Mouse (Mus musculus): ENCODE results near the gene Btbd2.

The Btbd2 gene

DNA sequence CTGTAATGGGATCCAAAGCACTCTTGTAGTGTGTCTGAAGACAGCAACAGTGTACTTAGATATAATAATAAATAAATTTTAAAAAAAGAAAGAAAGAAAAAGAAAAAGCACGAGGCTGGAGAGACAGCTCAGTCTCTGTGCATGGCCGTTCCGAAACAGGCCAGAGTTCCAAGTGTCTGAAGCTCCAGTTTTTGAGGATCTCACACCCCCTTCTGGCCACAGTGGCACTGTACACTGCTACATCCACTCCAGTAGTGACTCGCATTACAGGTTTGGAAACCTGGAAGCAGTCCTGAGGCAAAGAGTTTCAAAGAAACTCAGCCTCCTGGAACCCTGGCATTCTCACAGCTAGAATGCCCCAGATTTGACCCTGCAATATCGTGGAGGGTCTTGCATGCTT is 31.0 kb upstream of the Btbd2 start:
- DNase-seq (ENCODE audit: low spot score) = no peak

DNA sequence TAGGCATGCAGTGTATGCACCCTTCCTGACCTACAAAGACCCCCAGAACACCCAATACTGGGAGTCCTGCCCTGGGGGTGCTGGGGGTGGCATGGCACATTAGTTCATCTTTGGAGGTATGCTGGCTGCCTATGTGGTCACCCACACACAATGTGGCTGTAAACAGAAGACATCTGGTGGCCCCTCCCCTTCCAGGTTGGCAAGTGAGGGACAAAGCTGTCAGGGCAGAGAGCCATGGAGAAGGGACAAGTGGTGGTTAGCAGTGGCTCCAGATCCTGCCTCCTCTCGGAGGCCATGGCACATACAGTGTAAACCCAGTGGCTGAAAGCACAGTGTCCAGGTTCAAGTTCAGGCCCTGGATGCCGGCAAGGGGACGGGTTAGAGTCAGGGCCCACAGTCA is 29.7 kb upstream of the Btbd2 start:
- DNase-seq (ENCODE audit: low spot score) = no peak

DNA sequence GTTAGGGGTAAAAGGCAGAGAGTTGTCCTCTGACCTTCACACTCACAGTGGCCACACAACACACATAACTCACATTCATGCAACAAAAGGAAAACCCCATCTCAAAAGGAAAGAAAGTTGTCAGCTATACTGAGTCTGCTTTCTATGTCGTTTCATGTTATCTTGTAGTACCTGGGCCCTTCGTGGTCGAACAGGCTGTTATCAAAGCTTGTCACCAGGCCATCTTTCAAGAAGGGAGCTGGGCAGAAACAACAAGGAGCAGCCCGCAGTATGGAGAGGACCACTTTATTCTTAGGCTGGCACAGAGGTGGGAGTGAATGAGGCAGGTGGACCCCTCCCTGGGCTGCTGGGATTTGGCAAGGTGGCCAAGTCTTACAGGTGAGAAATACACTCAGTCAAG is 28.1 kb upstream of the Btbd2 start:
- no peak for DNase-seq (ENCODE audit: low spot score)

DNA sequence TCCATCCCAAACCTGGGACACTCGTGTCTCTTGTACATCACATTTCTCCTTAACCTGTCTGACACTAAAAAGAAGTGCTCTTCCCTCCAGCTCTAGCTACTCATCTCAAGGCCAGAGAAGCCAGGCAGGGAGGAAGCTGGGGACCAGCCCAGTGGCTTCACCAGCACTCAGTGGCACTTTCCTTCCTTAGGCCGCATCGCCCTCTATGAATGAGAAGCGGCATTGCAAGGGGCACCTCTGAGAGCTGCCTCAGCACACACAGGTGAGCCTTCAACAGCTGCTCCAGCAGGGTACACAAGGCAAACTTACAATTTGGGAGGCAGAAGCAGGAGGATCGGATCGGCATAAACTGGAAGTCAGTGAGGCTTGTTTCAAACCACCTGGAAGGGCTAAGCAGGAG is 27.3 kb upstream of the Btbd2 start:
- no peak for DNase-seq (ENCODE audit: low spot score)

DNA sequence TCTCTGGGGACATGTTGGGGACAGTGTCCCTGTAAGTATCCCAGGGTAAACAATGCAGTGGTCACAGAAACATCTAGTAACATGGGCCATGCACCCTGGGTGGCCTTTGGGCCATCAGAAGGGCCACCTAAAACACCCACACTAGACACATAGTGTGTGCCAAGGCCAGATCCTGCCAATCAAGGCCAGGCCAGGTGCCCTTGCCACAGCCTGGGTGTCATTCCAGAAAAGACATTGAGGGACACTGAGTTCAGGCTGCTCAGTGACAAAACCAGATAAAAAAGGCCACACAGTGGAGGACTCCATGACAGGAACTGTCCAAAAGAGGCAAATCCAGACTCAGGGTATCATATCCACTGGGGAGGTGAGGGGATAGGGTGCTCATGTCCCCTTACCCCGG is 26.8 kb upstream of the Btbd2 start:
- DNase-seq (ENCODE audit: low spot score) = no peak

DNA sequence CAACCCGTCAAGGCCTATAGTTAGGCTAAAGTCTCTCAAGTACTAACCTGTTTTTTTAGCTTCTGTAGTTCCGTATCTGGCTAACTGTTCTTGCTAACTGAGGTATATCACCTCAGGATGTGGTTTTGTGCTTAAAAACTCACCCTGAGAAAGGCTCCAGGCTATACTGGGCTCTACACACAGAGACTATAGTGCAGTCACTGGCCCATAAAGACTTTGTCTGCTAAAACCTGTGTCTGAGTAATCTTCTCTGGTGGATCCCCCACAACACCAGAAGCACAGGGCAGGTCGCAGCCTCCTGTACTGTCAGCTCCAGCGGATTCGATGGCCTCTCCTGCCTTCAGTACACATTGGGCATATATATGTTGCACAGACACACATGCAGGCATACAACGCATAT is 25.1 kb upstream of the Btbd2 start:
- DNase-seq (ENCODE audit: low spot score) = no peak

DNA sequence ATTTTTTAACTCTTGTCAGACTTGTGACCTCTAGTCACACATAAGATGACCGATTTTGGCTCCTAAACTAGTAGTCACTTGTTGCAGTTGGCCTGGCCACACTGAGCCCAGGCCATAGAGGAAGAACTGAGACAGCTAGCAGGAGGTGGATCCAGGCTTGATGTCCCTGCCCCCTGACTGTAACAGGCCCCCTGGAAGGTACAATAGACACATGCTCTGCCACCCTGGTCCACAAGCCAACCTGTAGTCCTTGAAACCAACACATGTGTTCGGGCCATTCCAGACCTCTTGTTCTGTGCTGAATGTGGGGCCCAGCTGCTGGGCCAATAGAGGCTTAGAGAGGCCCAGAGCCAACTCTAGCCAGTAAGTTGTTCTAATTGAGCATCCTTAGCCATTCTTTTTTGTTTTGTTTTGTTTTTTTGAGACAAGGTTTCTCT is 23.4 kb upstream of the Btbd2 start:
- DNase-seq (ENCODE audit: low spot score) = no peak

DNA sequence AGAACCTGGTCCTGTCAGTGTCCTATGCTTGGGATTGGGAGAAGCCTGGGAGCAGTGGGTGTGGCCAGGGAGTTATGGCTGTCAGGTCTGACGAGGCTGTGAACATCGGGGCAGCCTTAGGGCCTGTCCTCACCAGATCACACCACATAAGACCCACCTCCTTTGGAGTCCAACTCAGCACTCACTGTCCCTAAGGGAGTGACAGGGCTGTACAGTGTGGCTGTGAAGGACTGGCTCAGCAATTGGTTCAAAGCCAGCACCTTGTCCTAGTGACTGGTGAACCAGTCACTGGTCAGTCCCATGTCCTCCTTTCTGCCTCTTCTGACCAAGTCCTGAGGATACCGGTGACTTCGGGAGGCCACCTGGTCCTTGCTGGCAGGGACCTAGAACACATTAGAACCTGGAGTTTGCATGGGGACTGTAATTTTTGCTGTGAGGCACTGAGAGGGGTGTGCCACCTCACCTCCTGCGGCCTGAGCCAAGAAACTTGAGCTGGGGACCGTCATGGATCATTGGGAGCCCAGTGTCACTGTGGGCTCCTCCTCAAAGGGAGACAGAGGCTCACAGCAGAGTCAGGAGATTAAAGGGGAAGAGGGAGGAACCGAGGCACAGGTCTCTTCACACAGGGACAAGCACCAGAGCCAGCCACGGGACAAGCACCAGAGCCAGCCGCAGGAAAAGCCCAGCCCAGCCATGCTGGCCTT is 22.8 kb upstream of the Btbd2 start:
- no peak for DNase-seq (ENCODE audit: low spot score)

DNA sequence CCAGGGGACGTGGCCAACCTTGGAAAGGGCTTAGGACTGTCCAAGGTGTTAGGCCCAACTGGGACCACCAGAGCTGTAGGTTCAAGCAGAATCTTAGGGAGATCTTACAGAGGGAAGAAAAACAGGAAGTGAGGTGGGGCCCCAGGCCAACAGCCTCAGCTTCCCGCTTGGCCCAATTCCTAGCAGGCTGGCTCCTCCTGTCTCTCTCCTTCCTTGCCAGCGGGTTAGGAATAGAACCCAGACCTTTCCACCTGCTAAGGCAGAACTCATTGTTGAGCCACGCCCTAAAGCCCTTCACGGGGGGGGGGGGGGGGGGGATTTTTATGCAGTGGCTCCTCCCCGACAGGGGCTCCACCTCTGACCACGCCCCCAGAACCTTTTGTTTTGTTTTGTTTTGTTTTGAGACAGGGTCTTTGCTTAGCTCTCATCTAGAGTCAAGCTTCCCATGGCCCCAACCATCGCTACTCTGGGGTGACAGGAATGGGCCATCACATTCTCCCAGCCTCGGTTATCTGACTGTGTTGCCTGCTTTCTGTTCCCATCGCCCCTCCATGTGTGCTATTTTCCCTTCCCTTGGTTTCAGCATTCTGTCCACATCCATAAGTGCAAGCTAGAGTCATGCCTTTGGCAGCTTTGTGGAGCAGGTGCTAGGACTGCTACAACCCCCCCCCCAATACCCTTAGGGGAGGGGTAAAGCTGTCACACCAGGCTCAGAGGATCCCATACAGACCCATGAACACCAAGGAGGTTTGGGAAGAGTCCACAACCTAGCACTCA is 21.9 kb upstream of the Btbd2 start:
- no peak for DNase-seq (ENCODE audit: low spot score)

DNA sequence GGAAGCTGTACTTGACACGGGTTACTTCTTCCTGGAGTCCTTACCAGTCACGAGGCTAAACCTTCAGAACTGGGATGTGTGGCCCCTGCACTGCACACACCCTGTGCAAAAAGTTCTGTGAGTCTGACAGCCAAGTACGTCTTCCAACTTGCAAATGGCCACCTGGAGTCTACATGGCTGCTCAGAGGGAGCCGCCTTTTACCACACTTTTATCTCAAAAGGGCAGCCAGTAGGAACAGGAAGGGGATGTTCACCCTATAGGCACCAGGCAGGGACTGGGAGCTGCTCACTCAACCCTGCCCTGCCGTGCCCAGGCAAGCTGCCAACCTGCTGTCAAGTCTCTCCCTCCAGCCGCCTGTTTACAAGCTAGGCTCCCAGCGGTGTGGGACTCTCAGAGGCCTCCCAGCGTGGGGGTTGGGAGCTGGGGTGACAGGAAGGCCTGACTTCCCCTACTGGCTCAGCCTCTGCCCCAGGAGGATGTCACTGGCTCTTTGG is 21.1 kb upstream of the Btbd2 start, which contains the start of gene Mknk2:
TSS of gene Mknk2 (minus strand) at position 171 of the 495 bp plus-strand sequence.
- DNase-seq (ENCODE audit: low spot score) = peak; percentile 79

DNA sequence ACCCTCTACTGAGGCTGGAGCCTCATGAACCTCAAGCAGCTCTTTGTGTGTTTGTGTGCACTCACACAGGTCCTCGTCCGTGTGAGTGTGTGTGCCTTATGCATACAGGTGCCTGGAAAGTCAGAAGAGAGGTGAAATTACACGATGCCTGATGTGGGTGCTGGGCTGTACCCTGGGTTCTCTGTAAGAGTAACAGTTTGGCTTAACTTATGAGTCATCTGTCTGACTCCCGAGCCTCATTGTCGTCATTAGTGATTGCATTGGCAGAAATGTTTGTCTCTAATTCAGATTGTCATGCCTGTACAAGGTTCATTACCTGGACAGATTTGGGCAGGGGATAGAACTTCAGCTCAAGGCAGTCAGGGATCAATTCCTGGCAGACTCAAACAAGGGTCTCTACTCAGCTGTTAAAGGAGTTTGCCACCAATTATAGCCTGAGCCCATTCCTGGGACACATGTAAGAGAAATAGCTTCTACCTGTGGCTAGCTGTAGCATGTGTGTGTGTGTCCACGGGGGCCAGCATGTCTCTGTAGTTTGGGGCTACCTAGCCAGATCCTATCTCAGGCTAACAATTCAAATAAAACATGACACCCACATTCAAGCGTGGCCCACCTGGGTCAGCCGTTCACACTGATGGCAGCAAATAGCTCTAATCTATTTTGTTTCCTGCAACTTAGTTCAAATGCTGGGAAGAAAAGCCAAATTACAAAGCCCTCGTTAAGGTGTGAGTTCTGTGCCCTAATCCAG is 20.4 kb upstream of the Btbd2 start:
- no peak for DNase-seq (ENCODE audit: low spot score)

DNA sequence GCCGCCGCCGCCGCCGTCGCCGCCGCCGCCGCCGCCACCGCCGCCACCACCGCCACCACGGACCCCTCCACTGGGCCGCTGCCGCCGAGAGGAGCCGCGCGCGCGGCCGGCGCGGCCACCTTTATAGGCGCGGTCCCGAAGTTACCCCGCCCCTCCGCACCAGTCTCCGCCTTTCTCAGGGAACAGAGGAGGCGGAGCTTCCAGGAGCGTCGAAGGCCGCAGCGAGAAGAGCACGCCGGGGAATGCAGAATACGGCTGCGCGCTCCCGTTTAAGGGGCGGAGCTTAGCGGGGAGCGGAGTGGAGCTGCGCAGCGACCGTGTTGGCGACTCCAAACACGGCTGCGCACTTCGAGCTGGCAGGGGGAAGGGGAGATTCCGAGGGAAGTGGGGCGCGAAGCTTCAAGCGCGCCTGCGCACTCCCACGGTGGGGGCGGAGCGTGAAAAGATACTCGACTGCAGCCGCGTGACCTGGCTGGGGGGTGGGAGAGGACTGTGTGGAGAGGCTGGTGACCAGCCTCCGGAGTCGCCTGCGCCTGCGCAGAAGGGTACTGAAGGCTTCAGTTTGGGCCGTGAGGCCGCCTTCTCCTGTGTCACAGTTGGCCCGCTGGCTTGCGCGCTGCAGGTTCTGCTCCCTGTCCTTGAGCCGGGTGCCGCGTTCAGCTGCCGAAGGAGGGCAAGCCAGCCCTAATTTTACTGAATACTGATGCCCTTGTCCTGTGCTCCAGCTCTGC is 19.5 kb upstream of the Btbd2 start:
- peak; percentile 97 for DNase-seq (ENCODE audit: low spot score)

DNA sequence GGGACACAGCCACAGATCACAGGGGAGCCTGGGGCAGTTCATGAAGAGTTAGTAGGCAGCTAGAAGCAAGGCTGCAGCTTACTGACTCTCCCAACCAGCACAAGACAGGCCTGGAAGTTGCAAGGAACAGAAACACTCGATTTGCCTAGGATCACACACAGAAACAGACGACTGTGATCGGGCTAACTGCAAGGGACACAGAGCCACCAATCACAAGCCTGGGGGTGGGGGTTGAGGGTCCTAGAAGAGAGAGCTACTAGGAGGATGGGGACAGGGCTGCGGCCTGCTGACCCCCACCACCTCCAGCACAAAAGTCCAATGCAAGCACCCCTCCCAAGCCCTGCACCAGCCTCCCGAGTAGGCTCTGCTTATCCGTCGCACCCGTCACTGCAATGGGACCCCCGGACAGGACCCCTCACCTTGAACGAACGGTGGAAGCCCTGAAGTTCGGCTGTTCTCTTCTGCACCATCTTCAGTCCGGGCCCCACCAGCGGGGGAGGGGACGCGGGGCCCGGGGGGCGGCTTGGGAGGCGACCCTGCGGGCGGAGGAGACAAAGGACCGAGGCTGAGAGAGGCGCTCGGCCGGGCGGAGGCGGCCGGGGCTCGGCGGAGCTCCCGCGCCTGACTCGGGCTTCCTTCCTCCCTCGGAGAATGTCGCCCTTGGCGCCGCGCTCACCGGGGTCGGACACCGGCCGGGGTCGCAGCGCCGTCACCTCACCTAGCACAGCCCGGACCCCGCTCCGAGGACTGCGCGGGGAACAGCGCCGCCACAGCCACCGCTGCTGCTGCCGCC is 18.7 kb upstream of the Btbd2 start:
- no peak for DNase-seq (ENCODE audit: low spot score)

DNA sequence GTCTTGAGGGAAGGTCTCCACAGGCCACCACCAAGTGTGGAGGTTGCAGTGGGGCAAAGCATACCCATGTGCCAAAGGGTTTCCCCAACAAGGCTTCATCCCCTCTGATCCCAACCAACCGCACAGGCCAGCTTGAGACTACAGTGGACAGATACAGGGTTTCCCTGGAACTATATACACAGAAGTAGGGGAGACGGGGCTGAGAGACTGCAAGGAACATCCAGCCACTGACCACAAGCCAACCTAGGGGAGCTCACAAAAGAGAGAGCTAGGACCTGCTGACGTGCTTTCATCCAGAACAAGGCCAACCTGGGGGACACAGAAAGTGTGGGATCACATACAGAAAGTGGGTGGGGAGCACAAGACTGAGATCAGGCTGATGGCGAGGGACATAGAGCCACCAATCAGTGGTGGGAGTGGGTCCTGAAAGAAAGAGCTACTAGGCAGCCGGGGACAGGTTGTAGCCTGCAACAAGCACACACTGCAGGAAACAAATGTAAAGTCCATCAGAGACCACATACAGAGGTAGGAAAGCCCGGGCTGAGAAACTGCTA is 18.1 kb upstream of the Btbd2 start:
- DNase-seq (ENCODE audit: low spot score) = no peak

DNA sequence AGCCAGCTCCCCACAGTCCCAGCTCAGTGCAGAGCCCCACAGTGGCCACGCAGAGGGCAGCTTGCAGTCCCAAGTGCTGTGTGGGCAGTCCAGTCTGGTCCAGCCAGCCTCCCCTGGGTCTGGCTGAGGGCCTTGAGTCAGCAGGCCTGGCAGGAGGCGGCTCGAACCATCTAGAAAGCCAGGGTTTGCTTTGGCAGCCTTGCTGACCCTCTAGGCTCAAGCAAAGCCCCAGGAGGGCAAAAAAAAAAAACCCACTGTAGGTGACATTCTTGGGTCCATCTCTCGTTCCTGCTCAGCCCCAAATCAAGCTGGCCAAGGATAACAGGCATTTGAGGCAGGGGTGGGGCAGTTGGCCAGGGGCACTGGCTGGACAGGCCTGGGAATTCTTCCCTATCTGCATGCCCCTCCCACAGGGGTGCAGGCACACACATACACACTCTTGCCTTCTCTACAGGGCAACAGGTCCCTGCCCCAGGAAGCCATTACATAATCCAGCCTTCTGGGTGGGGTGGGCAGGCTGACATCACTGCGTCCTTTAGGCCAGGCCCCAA is 17.4 kb upstream of the Btbd2 start:
- no peak for DNase-seq (ENCODE audit: low spot score)

DNA sequence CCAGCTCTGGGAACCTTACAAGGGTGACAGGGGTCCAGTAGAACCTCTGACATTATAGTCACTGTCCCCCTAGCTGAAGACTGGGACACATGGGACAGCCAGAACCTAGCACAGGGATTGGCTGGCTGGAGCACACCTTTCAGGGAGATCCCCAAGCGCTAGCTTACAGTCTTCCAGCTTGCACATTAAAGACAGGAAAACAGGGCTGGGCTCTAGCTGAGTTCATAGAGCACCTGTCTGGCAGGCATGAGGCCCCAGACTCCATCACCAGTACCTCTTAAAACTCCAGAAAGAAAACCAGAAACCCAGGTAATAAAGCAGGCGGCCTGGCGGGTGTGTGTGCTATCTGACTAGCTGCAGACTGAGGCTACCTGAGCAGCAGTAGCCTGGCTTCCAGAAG is 16.8 kb upstream of the Btbd2 start:
- no peak for DNase-seq (ENCODE audit: low spot score)

DNA sequence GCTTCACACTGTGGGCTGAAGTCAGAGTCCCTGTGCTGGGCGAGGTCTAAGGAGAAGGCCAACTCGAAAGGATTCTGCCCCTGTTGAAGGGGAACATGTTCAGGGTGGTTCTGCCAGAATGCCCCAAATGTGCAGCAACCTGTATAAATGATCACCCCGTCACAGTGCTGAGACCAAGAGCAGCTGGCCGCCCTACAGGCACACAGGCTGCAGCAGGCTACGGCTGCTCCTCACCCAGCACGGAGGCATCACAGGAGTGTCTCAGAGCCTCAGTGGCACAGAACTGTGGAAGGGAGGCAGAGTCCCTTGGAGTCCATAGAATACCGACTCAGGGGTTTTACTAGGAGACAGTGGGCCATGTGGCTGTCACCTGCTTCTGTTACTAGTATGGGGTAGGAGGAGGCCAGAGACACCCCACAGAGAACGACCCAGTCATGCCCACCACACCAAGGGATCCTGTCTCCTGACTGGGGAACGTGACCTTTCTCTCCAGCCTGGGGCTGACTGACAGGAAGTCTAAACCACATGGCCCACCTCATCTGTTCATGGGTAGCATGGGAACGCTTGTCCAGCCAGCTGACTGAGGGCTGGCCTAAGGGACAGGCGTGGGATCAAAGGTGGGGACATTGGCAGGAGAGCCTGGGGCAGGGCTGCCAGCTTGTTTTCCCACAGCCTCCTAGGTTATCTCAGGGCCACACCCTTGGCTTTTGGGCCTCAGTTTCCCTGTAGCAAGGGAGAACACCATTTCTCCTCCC is 15.2 kb upstream of the Btbd2 start:
- no peak for DNase-seq (ENCODE audit: low spot score)

DNA sequence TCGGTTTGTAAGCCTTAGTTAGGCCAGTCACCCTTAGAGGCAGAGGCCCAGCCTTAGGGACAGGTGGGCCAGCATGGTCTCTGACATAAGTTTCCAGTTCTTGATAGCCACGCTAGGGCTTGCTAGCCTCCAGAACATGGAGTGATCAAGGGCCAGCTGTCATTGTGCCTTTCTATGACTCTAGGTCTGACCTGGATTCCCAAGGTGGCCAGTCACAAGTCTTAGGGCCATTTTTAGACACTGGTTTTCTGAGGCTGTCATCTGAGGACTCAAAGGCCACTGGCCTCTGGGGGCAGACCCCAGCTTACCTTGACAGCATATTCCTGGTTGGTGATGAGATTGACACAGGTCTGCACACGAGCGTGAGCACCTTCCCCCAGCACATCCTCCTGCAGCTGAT is 14.4 kb upstream of the Btbd2 start:
- DNase-seq (ENCODE audit: low spot score) = no peak

DNA sequence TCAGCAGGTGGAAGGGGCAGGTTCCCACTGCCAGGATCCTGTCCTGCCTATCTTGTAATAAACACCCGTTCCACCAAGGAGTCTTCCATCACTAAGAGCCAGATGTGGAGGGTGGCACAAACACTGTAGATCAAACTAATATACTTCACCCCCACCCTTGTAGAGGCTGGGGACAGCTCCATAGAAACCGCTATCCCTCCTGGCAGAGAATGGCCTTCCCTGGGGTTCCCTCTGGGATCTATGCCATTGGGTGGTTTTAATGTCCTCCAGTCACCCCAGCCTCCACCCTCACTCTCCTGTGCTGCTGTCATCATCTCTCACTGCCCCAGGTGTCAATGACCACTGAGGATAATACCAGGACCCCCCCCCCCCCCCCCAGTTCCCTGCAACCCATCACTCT is 13.7 kb upstream of the Btbd2 start:
- no peak for DNase-seq (ENCODE audit: low spot score)

Measured in layer of hippocampus, adult 9-10 months (tissue).